14 mouse cellular contexts compared by ENCODE assay signal in the genomic region with DNA sequence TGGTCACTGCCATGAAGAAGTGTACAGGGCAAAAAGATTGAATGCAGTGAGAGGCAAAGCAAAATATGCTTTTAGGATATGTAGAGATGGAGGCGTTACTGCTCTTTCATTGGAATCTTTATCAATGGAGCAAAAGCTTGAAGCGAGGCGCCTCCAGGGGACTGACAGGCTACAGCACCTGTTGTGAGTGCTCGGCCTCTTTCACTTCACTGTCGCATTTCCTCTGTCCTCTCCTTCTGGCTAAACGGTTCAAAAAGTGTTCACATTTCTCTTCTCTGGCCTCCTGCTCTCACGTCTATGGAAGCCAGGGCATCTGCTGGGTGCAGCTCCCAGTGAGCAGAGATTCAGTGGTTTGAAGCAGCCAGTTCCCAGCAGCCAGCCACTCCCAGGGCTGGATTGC. TPM values are rescaled to one million over a fixed set of nuclear protein-coding genes. Genes with fewer than 3 reads are reported as not detected.
DNase-seq lines count a peak whose midpoint lies in the region; ATAC-seq and TF ChIP-seq lines count a peak whose summit lies in the region.
"Had no signal": no experiment of that assay in that cellular context is flagged by ENCODE, and none has a peak within 500 bp of the region (broad histone marks: within the 10 kb centered on the region; RNA-seq: fewer than 3 reads in every experiment).

No protein-coding gene starts in this region.

- H3K4me2 ChIP-seq in heart, embryonic 15.5 days: no peak overlapping the region
- H3K4me2 ChIP-seq in embryonic facial prominence, embryonic 13.5 days: no peak overlapping the region
- H3K4me2 ChIP-seq: embryonic facial prominence, embryonic 12.5 days had no signal

- H3K27ac ChIP-seq in heart, embryonic 15.5 days: peak overlapping the region; percentile 73
- H3K27ac ChIP-seq in spleen, adult 2 months (ENCODE audit: insufficient read depth, low read length): peak overlapping the region; percentile 84
- 0 out of 2 replicates have a peak overlapping the region, but pooled peaks have one; percentile 5 for H3K27ac ChIP-seq in embryonic facial prominence, embryonic 13.5 days
- H3K27ac ChIP-seq in macrophage: peak overlapping the region; percentile 61
- H3K27ac ChIP-seq: embryonic facial prominence, embryonic 12.5 days; hindbrain, embryonic 10.5 days had no signal

- no peaks in the 10 kb centered on the region for H3K27me3 ChIP-seq in heart, embryonic 15.5 days
- H3K27me3 ChIP-seq in spleen, adult 2 months (ENCODE audit: control insufficient read depth, insufficient read depth, low read length): no peaks in the 10 kb centered on the region
- no peaks in the 10 kb centered on the region for H3K27me3 ChIP-seq in embryonic facial prominence, embryonic 13.5 days
- H3K27me3 ChIP-seq: embryonic facial prominence, embryonic 12.5 days had no signal

- H3K9ac ChIP-seq in heart, embryonic 15.5 days: peak overlapping the region; percentile 31; the same call in 1 of the 2 replicates
- no peak overlapping the region for H3K9ac ChIP-seq in embryonic facial prominence, embryonic 13.5 days
- H3K9ac ChIP-seq: embryonic facial prominence, embryonic 12.5 days had no signal

- intact Hi-C loops in heart, postnatal 25 days (cut with DNase I): no loop called here

- no peaks in the 10 kb centered on the region; the same call in 1 of the 2 replicates for H3K36me3 ChIP-seq in heart, embryonic 15.5 days
- H3K36me3 ChIP-seq in spleen, adult 2 months (ENCODE audit: control insufficient read depth, insufficient read depth, low read length): peaks cover 1% of the 10 kb centered on the region; the same call in 1 of the 2 replicates
- H3K36me3 ChIP-seq in embryonic facial prominence, embryonic 13.5 days: peaks cover 8% of the 10 kb centered on the region
- no peaks in the 10 kb centered on the region for H3K36me3 ChIP-seq in macrophage (ENCODE audit: inconsistent target)
- H3K36me3 ChIP-seq: embryonic facial prominence, embryonic 12.5 days had no signal

- peaks cover 54% of the 10 kb centered on the region; the same call in 1 of the 2 replicates for H3K79me2 ChIP-seq in macrophage (ENCODE audit: inconsistent target)

- peaks cover 49% of the 10 kb centered on the region for H3K4me1 ChIP-seq in heart, embryonic 15.5 days (replicated peaks)
- H3K4me1 ChIP-seq in spleen, adult 2 months (ENCODE audit: control insufficient read depth, insufficient read depth, insufficient read length): peaks cover 32% of the 10 kb centered on the region
- H3K4me1 ChIP-seq in embryonic facial prominence, embryonic 13.5 days: peaks cover 10% of the 10 kb centered on the region; the same call in 1 of the 2 replicates

- no peak for TF ChIP-seq POLR2A in spleen, adult 2 months (IDR thresholded peaks at IDR 0.05; ENCODE audit: low read depth, low read length)

- H3K4me3 ChIP-seq in heart, embryonic 15.5 days: no peak overlapping the region
- H3K4me3 ChIP-seq in spleen, adult 2 months (ENCODE audit: extremely low read depth, insufficient read depth, insufficient read length): no peak overlapping the region
- H3K4me3 ChIP-seq in embryonic facial prominence, embryonic 13.5 days: no peak overlapping the region
- H3K4me3 ChIP-seq in macrophage (ENCODE audit: inconsistent target): no peak overlapping the region
- H3K4me3 ChIP-seq: embryonic facial prominence, embryonic 12.5 days; hindbrain, embryonic 10.5 days had no signal

- no peak for ATAC-seq in heart, embryonic 15.5 days (replicated peaks; ENCODE audit: insufficient number of reproducible peaks, insufficient read depth, low FRiP score, low read depth)
- ATAC-seq in embryonic facial prominence, embryonic 13.5 days (ENCODE audit: insufficient number of reproducible peaks, insufficient read depth, low FRiP score, low TSS enrichment, low read depth): no peak
- ATAC-seq: lung, postnatal 0 days had no signal

- no peak for TF ChIP-seq CTCF in spleen, adult 2 months (IDR thresholded peaks at IDR 0.05; ENCODE audit: extremely low read depth, insufficient read depth, insufficient read length, insufficient replicate concordance)

- H3K9me3 ChIP-seq in heart, embryonic 15.5 days (replicated peaks): no peaks in the 10 kb centered on the region
- no peaks in the 10 kb centered on the region for H3K9me3 ChIP-seq in embryonic facial prominence, embryonic 13.5 days
- H3K9me3 ChIP-seq: embryonic facial prominence, embryonic 12.5 days; hindbrain, embryonic 10.5 days had no signal

- 50% methylated on average over 7 of the region's 7 CpGs for WGBS in heart, embryonic 15.5 days
- WGBS in spleen, adult 2 months: 23% methylated on average over 7 of the region's 7 CpGs
- 80% methylated on average over 7 of the region's 7 CpGs for WGBS in embryonic facial prominence, embryonic 13.5 days
- 50% methylated on average over 7 of the region's 7 CpGs for WGBS in macrophage (ENCODE audit: missing documents)

- DNase-seq in heart, postnatal 25 days (ENCODE audit: low spot score): no peak
- peak in 1 of 2 experiments; percentile 42 for DNase-seq in spleen, adult 2 months (ENCODE audit: low read depth in 1 of 2, low spot score in 2 of 2)
- no peak for DNase-seq in spleen, postnatal 4 days (ENCODE audit: low spot score in 2 of 2)
- no peak for DNase-seq in ovary, postnatal 14 days (ENCODE audit: low spot score)
- DNase-seq in left cerebral cortex, adult 9 months (ENCODE audit: low spot score in 2 of 2): no peak
- DNase-seq: cerebellum, adult 8-10 months; kidney, adult 9 months; layer of hippocampus, postnatal 36 days had no signal

RNA-seq across cellular contexts. Expression of gene Pkig, which starts 44.2 kb away (rescaled TPM):
- 289 and 356 TPM in 2 replicates for polyA plus RNA-seq in heart, embryonic 15.5 days (2015; fragmentation: Nextera tagmentation; extraction: Ambion mirVana)
- total RNA-seq in heart, postnatal 25 days (2021): 100 to 1,000 TPM; 211 to 235 TPM
- polyA plus RNA-seq in spleen, adult 2 months (2012; rRNA removed): 138 and 179 TPM in 2 replicates
- polyA plus RNA-seq in embryonic facial prominence, embryonic 13.5 days (2015; fragmentation: Nextera tagmentation; extraction: Ambion mirVana): 105 and 113 TPM in 2 replicates
- total RNA-seq in macrophage (2018; cell fraction: chromatin; rRNA removed): 10 to 100 TPM in 19 of 26 experiments, 1 to 10 TPM in 7; 2.4 to 30.8 (median 18.1) TPM
- 10 to 100 TPM; 42.4 to 74.6 (median 56.6) TPM for total RNA-seq in macrophage (2018; cell fraction: cytosol; rRNA removed)
- 10 to 100 TPM; 12.2 to 39.2 (median 23.1) TPM for total RNA-seq in macrophage (2018; cell fraction: nucleus; rRNA removed)
- 39.4 to 69.2 TPM (median 46.2 TPM) in 3 replicates for polyA plus RNA-seq in macrophage (2018)

RNA-seq across cellular contexts. Expression of gene Ada, which starts 47.6 kb away (rescaled TPM):
- polyA plus RNA-seq in heart, embryonic 15.5 days (2015; fragmentation: Nextera tagmentation; extraction: Ambion mirVana): 3.0 and 8.4 TPM in 2 replicates
- under 1 TPM; 0.39 to 0.68 TPM for total RNA-seq in heart, postnatal 25 days (2021)
- 4.3 and 4.5 TPM in 2 replicates for polyA plus RNA-seq in spleen, adult 2 months (2012; rRNA removed)
- 8.5 and 11.1 TPM in 2 replicates for polyA plus RNA-seq in embryonic facial prominence, embryonic 13.5 days (2015; fragmentation: Nextera tagmentation; extraction: Ambion mirVana)
- total RNA-seq in macrophage (2018; cell fraction: chromatin; rRNA removed): 1 to 10 TPM in 13 of 26 experiments, under 1 TPM in 4, not detected in 9; 0.37 to 4.3 (median 2.0) TPM
- 1 to 10 TPM; 2.5 to 5.5 (median 3.4) TPM for total RNA-seq in macrophage (2018; cell fraction: cytosol; rRNA removed)
- 1 to 10 TPM in 15 of 26 experiments, under 1 TPM in 8, not detected in 3; 0.60 to 4.1 (median 1.5) TPM for total RNA-seq in macrophage (2018; cell fraction: nucleus; rRNA removed)
- 2.6 to 5.6 TPM (median 3.4 TPM) in 3 replicates for polyA plus RNA-seq in macrophage (2018)

RNA-seq across cellular contexts. Expression of gene Serinc3, which starts 57.5 kb away (rescaled TPM):
- polyA plus RNA-seq in heart, embryonic 15.5 days (2015; fragmentation: Nextera tagmentation; extraction: Ambion mirVana): 54.8 and 57.1 TPM in 2 replicates
- 100 to 1,000 TPM; 291 to 357 TPM for total RNA-seq in heart, postnatal 25 days (2021)
- 400 and 443 TPM in 2 replicates for polyA plus RNA-seq in spleen, adult 2 months (2012; rRNA removed)
- polyA plus RNA-seq in embryonic facial prominence, embryonic 13.5 days (2015; fragmentation: Nextera tagmentation; extraction: Ambion mirVana): 26.4 and 35.6 TPM in 2 replicates
- 100 to 1,000 TPM in 9 of 26 experiments, 10 to 100 TPM in 17; 27.4 to 173 (median 89.6) TPM for total RNA-seq in macrophage (2018; cell fraction: chromatin; rRNA removed)
- total RNA-seq in macrophage (2018; cell fraction: cytosol; rRNA removed): 100 to 1,000 TPM; 210 to 576 (median 331) TPM
- total RNA-seq in macrophage (2018; cell fraction: nucleus; rRNA removed): 100 to 1,000 TPM; 108 to 439 (median 280) TPM
- 217 to 859 TPM (median 380 TPM) in 3 replicates for polyA plus RNA-seq in macrophage (2018)

Comparison
In these comparisons a context has a peak if more than half of its experiments do, and no peak if none do; other contexts are left out.
1. H3K27ac ChIP-seq: peak in every context shown above with its lines; median percentile 84 in spleen, adult 2 months; 73 in heart, embryonic 15.5 days; 61 in macrophage; 5 in embryonic facial prominence, embryonic 13.5 days.